In genomic region chr15:95289047-95289446, GRCm38 (mm10) we compare ENCODE assay signal across 17 mouse cellular contexts.
DNase-seq lines count a peak whose midpoint lies in the region; ATAC-seq and TF ChIP-seq lines count a peak whose summit lies in the region.
"Had no signal": no experiment of that assay in that cellular context is flagged by ENCODE, and none has a peak within 500 bp of the region (broad histone marks: within the 10 kb centered on the region; RNA-seq: fewer than 3 reads in every experiment).

No protein-coding gene starts in this region.

- no peak for TF ChIP-seq CTCF in layer of hippocampus, adult 2 months (conservative IDR thresholded peaks at IDR 0.05)

- no peaks in the 10 kb centered on the region for H3K36me3 ChIP-seq in limb, embryonic 12.5 days
- H3K36me3 ChIP-seq: heart, embryonic 15.5 days; hindbrain, embryonic 12.5 days; midbrain, embryonic 15.5 days; neural tube, embryonic 12.5 days had no signal

- peaks cover 12% of the 10 kb centered on the region for H3K4me1 ChIP-seq in limb, embryonic 12.5 days (replicated peaks)
- H3K4me1 ChIP-seq: heart, embryonic 15.5 days; neural tube, embryonic 12.5 days had no signal

- no peaks in the 10 kb centered on the region for H3K9me3 ChIP-seq in limb, embryonic 12.5 days
- H3K9me3 ChIP-seq: heart, embryonic 15.5 days; hindbrain, embryonic 12.5 days; midbrain, embryonic 15.5 days; neural tube, embryonic 12.5 days had no signal

- H3K4me3 ChIP-seq in layer of hippocampus, adult 2 months: no peak overlapping the region
- H3K4me3 ChIP-seq in limb, embryonic 12.5 days (replicated peaks): no peak overlapping the region
- H3K4me3 ChIP-seq: heart, embryonic 15.5 days; hindbrain, embryonic 12.5 days; left cerebral cortex, adult 2 months; midbrain, embryonic 15.5 days; neural tube, embryonic 12.5 days had no signal

- WGBS in limb, embryonic 12.5 days: 15% methylated on average over 10 of the region's 10 CpGs

- H3K27me3 ChIP-seq in limb, embryonic 12.5 days: no peaks in the 10 kb centered on the region
- H3K27me3 ChIP-seq: heart, embryonic 15.5 days; hindbrain, embryonic 12.5 days; midbrain, embryonic 15.5 days; neural tube, embryonic 12.5 days had no signal

- peak overlapping the region; percentile 44 for H3K4me2 ChIP-seq in limb, embryonic 12.5 days
- H3K4me2 ChIP-seq: heart, embryonic 15.5 days; hindbrain, embryonic 12.5 days; midbrain, embryonic 15.5 days; neural tube, embryonic 12.5 days had no signal

- H3K9ac ChIP-seq in limb, embryonic 12.5 days (replicated peaks): 0 out of 2 replicates have a peak overlapping the region, but pooled peaks have one; percentile 8
- H3K9ac ChIP-seq: heart, embryonic 15.5 days; hindbrain, embryonic 12.5 days; midbrain, embryonic 15.5 days; neural tube, embryonic 12.5 days had no signal

- no peak for ATAC-seq in limb, embryonic 12.5 days (ENCODE audit: insufficient number of reproducible peaks, insufficient read depth, low FRiP score, low TSS enrichment, low read depth)
- ATAC-seq: midbrain, embryonic 15.5 days had no signal

- peak overlapping the region; percentile 40 for H3K27ac ChIP-seq in layer of hippocampus, adult 2 months
- H3K27ac ChIP-seq in limb, embryonic 12.5 days: no peak overlapping the region
- H3K27ac ChIP-seq: heart, embryonic 15.5 days; hindbrain, embryonic 12.5 days; left cerebral cortex, adult 2 months; midbrain, embryonic 15.5 days; neural tube, embryonic 12.5 days had no signal

- peak; percentile 30 for DNase-seq in embryo, embryonic 11 days
- no peak for DNase-seq in embryo, embryonic 9.5 days (ENCODE audit: extremely low spot score)
- DNase-seq in layer of hippocampus, adult 2 months (ENCODE audit: low spot score in 2 of 2): no peak
- no peak for DNase-seq in layer of hippocampus, postnatal 25 days (ENCODE audit: extremely low spot score in 1 of 2, low spot score in 1 of 2)
- DNase-seq in cerebellum, adult 9-11 months: peak; percentile 30
- no peak for DNase-seq in heart, adult 11 months
- DNase-seq: adrenal gland, adult 2 months; kidney, adult 2 months; lung, adult 2 months; right cerebral cortex, postnatal 4 days; thymus, postnatal 4 days had no signal

Comparison
In these comparisons a context has a peak if more than half of its experiments do, and no peak if none do; other contexts are left out.
1. DNase-seq: peak in embryo, embryonic 11 days (single experiment) and cerebellum, adult 9-11 months (single experiment); none in embryo, embryonic 9.5 days (single experiment), layer of hippocampus, adult 2 months (0 of 2), layer of hippocampus, postnatal 25 days (0 of 2) and heart, adult 11 months (single experiment).